In genomic region chr8:125776800-125777199, GRCm38 (mm10) we compare ENCODE assay signal across 10 mouse cellular contexts. TPM values are rescaled to one million over a fixed set of nuclear protein-coding genes. Genes with fewer than 3 reads are reported as not detected.
DNase-seq lines count a peak whose midpoint lies in the region; ATAC-seq and TF ChIP-seq lines count a peak whose summit lies in the region.
"Had no signal": no experiment of that assay in that cellular context is flagged by ENCODE, and none has a peak within 500 bp of the region (broad histone marks: within the 10 kb centered on the region; RNA-seq: fewer than 3 reads in every experiment).

No protein-coding gene starts in this region.

- H3K27ac ChIP-seq in limb, embryonic 12.5 days = 0 out of 2 replicates have a peak overlapping the region, but pooled peaks have one; percentile 23
- H3K27ac ChIP-seq in limb, embryonic 10.5 days = no peak overlapping the region
- no peak overlapping the region for H3K27ac ChIP-seq in intestine, postnatal 0 days (ENCODE audit: low read depth, low read length)
- H3K27ac ChIP-seq: embryonic facial prominence, embryonic 15.5 days had no signal

- H3K4me3 ChIP-seq in limb, embryonic 12.5 days (replicated peaks) = no peak overlapping the region
- no peak overlapping the region for H3K4me3 ChIP-seq in limb, embryonic 10.5 days
- H3K4me3 ChIP-seq in intestine, postnatal 0 days (ENCODE audit: low read depth, low read length) = no peak overlapping the region
- H3K4me3 ChIP-seq: embryonic facial prominence, embryonic 15.5 days had no signal

- WGBS in limb, embryonic 12.5 days = 68% methylated on average over 6 of the region's 6 CpGs
- 74% methylated on average over 6 of the region's 6 CpGs for WGBS in limb, embryonic 10.5 days
- WGBS in intestine, postnatal 0 days = 30% methylated on average over 6 of the region's 6 CpGs

- ATAC-seq in limb, embryonic 12.5 days (ENCODE audit: insufficient number of reproducible peaks, insufficient read depth, low FRiP score, low TSS enrichment, low read depth) = no peak
- ATAC-seq in intestine, postnatal 0 days = peak; percentile 68

- no peaks in the 10 kb centered on the region for H3K9me3 ChIP-seq in limb, embryonic 12.5 days
- no peaks in the 10 kb centered on the region for H3K9me3 ChIP-seq in limb, embryonic 10.5 days (replicated peaks)
- H3K9me3 ChIP-seq in intestine, postnatal 0 days (ENCODE audit: control insufficient read depth) = no peaks in the 10 kb centered on the region
- H3K9me3 ChIP-seq: embryonic facial prominence, embryonic 15.5 days had no signal

- no peaks in the 10 kb centered on the region for H3K27me3 ChIP-seq in limb, embryonic 12.5 days
- no peaks in the 10 kb centered on the region for H3K27me3 ChIP-seq in limb, embryonic 10.5 days (ENCODE audit: low read depth, poor library complexity, severe bottlenecking)
- no peaks in the 10 kb centered on the region for H3K27me3 ChIP-seq in intestine, postnatal 0 days (replicated peaks; ENCODE audit: control insufficient read depth, insufficient read depth, low read length)
- H3K27me3 ChIP-seq: embryonic facial prominence, embryonic 15.5 days had no signal

- no peak for DNase-seq in limb, embryonic 10.5 days (ENCODE audit: low spot score)
- peak; percentile 50 for DNase-seq in adrenal gland, postnatal 10 days
- DNase-seq in lung, postnatal 4 days = peak; percentile 60
- no peak for DNase-seq in thymus, postnatal 14 days
- DNase-seq in thymus, adult 18-20 months = no peak
- no peak for DNase-seq in frontal cortex, postnatal 36 days (ENCODE audit: low spot score in 2 of 2)
- DNase-seq: cerebellum, postnatal 25 days had no signal

- peaks cover 8% of the 10 kb centered on the region for H3K4me1 ChIP-seq in limb, embryonic 12.5 days (replicated peaks)
- peaks cover 26% of the 10 kb centered on the region for H3K4me1 ChIP-seq in limb, embryonic 10.5 days
- H3K4me1 ChIP-seq in intestine, postnatal 0 days (replicated peaks; ENCODE audit: control insufficient read depth, insufficient read depth, low read length) = no peaks in the 10 kb centered on the region
- H3K4me1 ChIP-seq: embryonic facial prominence, embryonic 15.5 days had no signal

- H3K36me3 ChIP-seq in limb, embryonic 12.5 days = no peaks in the 10 kb centered on the region
- no peaks in the 10 kb centered on the region for H3K36me3 ChIP-seq in limb, embryonic 10.5 days
- H3K36me3 ChIP-seq in intestine, postnatal 0 days (ENCODE audit: control insufficient read depth, insufficient read depth) = no peaks in the 10 kb centered on the region
- H3K36me3 ChIP-seq: embryonic facial prominence, embryonic 15.5 days had no signal

- H3K9ac ChIP-seq in limb, embryonic 12.5 days (replicated peaks) = no peak overlapping the region
- H3K9ac ChIP-seq in intestine, postnatal 0 days (ENCODE audit: low read depth, low read length) = no peak overlapping the region
- H3K9ac ChIP-seq: embryonic facial prominence, embryonic 15.5 days had no signal

- no peak for TF ChIP-seq CTCF in intestine, postnatal 0 days (IDR thresholded peaks at IDR 0.05; ENCODE audit: low read depth)

- H3K4me2 ChIP-seq in limb, embryonic 12.5 days = no peak overlapping the region
- no peak overlapping the region for H3K4me2 ChIP-seq in intestine, postnatal 0 days (replicated peaks; ENCODE audit: low read depth)
- H3K4me2 ChIP-seq: embryonic facial prominence, embryonic 15.5 days had no signal

RNA-seq across cellular contexts. Expression of gene Ntpcr, which starts 47.0 kb away (rescaled TPM):
- polyA plus RNA-seq in limb, embryonic 12.5 days (2016; fragmentation: Nextera tagmentation; extraction: Ambion mirVana) = 24.8 and 25.5 TPM in 2 replicates
- 18.4 and 20.2 TPM in 2 replicates for polyA plus RNA-seq in limb, embryonic 10.5 days (2016; fragmentation: Nextera tagmentation; extraction: Ambion mirVana)
- total RNA-seq in adrenal gland, postnatal 10 days (2021) = 10 to 100 TPM; 14.4 to 16.8 TPM
- 23.9 and 26.3 TPM in 2 replicates for polyA plus RNA-seq in intestine, postnatal 0 days (2015; fragmentation: Nextera tagmentation; extraction: Ambion mirVana)

Comparison
In these comparisons a context has a peak if more than half of its experiments do, and no peak if none do; other contexts are left out.
1. DNase-seq: peak in adrenal gland, postnatal 10 days (single experiment) and lung, postnatal 4 days (2 of 2); none in limb, embryonic 10.5 days (single experiment), thymus, postnatal 14 days (single experiment), thymus, adult 18-20 months (0 of 2) and frontal cortex, postnatal 36 days (0 of 2).